In genomic region chr16:96371117-96371516, GRCm38 (mm10) we compare ENCODE assay signal across 29 mouse cellular contexts.
DNase-seq lines count a peak whose midpoint lies in the region; ATAC-seq lines count a peak whose summit lies in the region.
"Had no signal": no experiment of that assay in that cellular context is flagged by ENCODE, and none has a peak within 500 bp of the region (broad histone marks: within the 10 kb centered on the region; RNA-seq: fewer than 3 reads in every experiment).

No protein-coding gene starts in this region.

- peak overlapping the region; percentile 19 for H3K27ac ChIP-seq in kidney, embryonic 16.5 days (ENCODE audit: low read length)
- H3K27ac ChIP-seq in intestine, embryonic 15.5 days = no peak overlapping the region
- H3K27ac ChIP-seq in intestine, embryonic 16.5 days (ENCODE audit: low read length) = no peak overlapping the region
- no peak overlapping the region for H3K27ac ChIP-seq in liver, embryonic 16.5 days (ENCODE audit: low read length)
- H3K27ac ChIP-seq in forebrain, embryonic 10.5 days = no peak overlapping the region
- H3K27ac ChIP-seq: embryonic facial prominence, embryonic 10.5 days; embryonic facial prominence, embryonic 15.5 days; forebrain, embryonic 15.5 days; hindbrain, embryonic 13.5 days; left cerebral cortex, adult 2 months; limb, embryonic 12.5 days; midbrain, embryonic 12.5 days; neural tube, embryonic 12.5 days had no signal

- no peak for DNase-seq in kidney, adult 18-20 months
- no peak for DNase-seq in cerebellum, adult 11 months
- DNase-seq in forebrain, embryonic 10.5 days (ENCODE audit: extremely low spot score, low spot score) = no peak
- DNase-seq: adrenal gland, postnatal 25 days; B cell, adult 2 months; cerebellum, adult 18-20 months; cerebellum, postnatal 10 days; gastrocnemius, postnatal 25 days; heart, adult 18-20 months; heart, postnatal 4 days; kidney, postnatal 10 days; lung, adult 18-20 months; lung, postnatal 4 days; right cerebral cortex, postnatal 4 days had no signal

- 60% methylated on average over 3 of the region's 3 CpGs for WGBS in kidney, embryonic 16.5 days
- 67% methylated on average over 3 of the region's 3 CpGs for WGBS in intestine, embryonic 15.5 days
- 72% methylated on average over 3 of the region's 3 CpGs for WGBS in intestine, embryonic 16.5 days
- WGBS in liver, embryonic 16.5 days (ENCODE audit: insufficient replicate concordance) = 59% methylated on average over 3 of the region's 3 CpGs
- WGBS in forebrain, embryonic 10.5 days = 86% methylated on average over 3 of the region's 3 CpGs

- H3K4me3 ChIP-seq in kidney, embryonic 16.5 days (ENCODE audit: low read length) = no peak overlapping the region
- no peak overlapping the region for H3K4me3 ChIP-seq in intestine, embryonic 15.5 days (replicated peaks)
- no peak overlapping the region for H3K4me3 ChIP-seq in intestine, embryonic 16.5 days (ENCODE audit: low read length)
- no peak overlapping the region for H3K4me3 ChIP-seq in liver, embryonic 16.5 days (ENCODE audit: low read depth, low read length)
- H3K4me3 ChIP-seq in forebrain, embryonic 10.5 days = no peak overlapping the region
- H3K4me3 ChIP-seq: embryonic facial prominence, embryonic 10.5 days; embryonic facial prominence, embryonic 15.5 days; forebrain, embryonic 15.5 days; heart, embryonic 12.5 days; hindbrain, embryonic 13.5 days; left cerebral cortex, adult 2 months; limb, embryonic 12.5 days; megakaryocyte, embryonic 14.5 days; midbrain, embryonic 12.5 days; myocyte; neural tube, embryonic 12.5 days had no signal

- no peak overlapping the region for H3K4me2 ChIP-seq in kidney, embryonic 16.5 days (replicated peaks; ENCODE audit: low read depth, low read length)
- no peak overlapping the region for H3K4me2 ChIP-seq in intestine, embryonic 15.5 days (replicated peaks)
- no peak overlapping the region for H3K4me2 ChIP-seq in intestine, embryonic 16.5 days (ENCODE audit: low read depth, low read length)
- H3K4me2 ChIP-seq in liver, embryonic 16.5 days (ENCODE audit: low read depth, low read length) = no peak overlapping the region
- H3K4me2 ChIP-seq: embryonic facial prominence, embryonic 15.5 days; forebrain, embryonic 15.5 days; heart, embryonic 12.5 days; hindbrain, embryonic 13.5 days; limb, embryonic 12.5 days; midbrain, embryonic 12.5 days; neural tube, embryonic 12.5 days had no signal

- H3K9me3 ChIP-seq in kidney, embryonic 16.5 days (ENCODE audit: low read length) = peaks cover 4% of the 10 kb centered on the region; the same call in 1 of the 2 replicates
- no peaks in the 10 kb centered on the region for H3K9me3 ChIP-seq in intestine, embryonic 15.5 days
- H3K9me3 ChIP-seq in intestine, embryonic 16.5 days (ENCODE audit: control insufficient read depth, low read length) = no peaks in the 10 kb centered on the region
- no peaks in the 10 kb centered on the region for H3K9me3 ChIP-seq in liver, embryonic 16.5 days (replicated peaks; ENCODE audit: control insufficient read depth, low read length)
- H3K9me3 ChIP-seq in forebrain, embryonic 10.5 days = no peaks in the 10 kb centered on the region
- H3K9me3 ChIP-seq: embryonic facial prominence, embryonic 10.5 days; embryonic facial prominence, embryonic 15.5 days; forebrain, embryonic 15.5 days; hindbrain, embryonic 13.5 days; limb, embryonic 12.5 days; megakaryocyte, embryonic 14.5 days; midbrain, embryonic 12.5 days; neural tube, embryonic 12.5 days had no signal

- 0 out of 2 replicates have a peak overlapping the region, but pooled peaks have one; percentile 8 for H3K9ac ChIP-seq in kidney, embryonic 16.5 days (replicated peaks; ENCODE audit: low read length)
- H3K9ac ChIP-seq in intestine, embryonic 15.5 days = no peak overlapping the region
- H3K9ac ChIP-seq in intestine, embryonic 16.5 days (ENCODE audit: low read depth, low read length) = no peak overlapping the region
- H3K9ac ChIP-seq in liver, embryonic 16.5 days (ENCODE audit: low read depth, low read length) = no peak overlapping the region
- H3K9ac ChIP-seq: embryonic facial prominence, embryonic 15.5 days; forebrain, embryonic 15.5 days; heart, embryonic 12.5 days; hindbrain, embryonic 13.5 days; limb, embryonic 12.5 days; midbrain, embryonic 12.5 days; neural tube, embryonic 12.5 days had no signal

- ATAC-seq in kidney, embryonic 16.5 days (ENCODE audit: low FRiP score, low TSS enrichment) = peak; percentile 77; the same call in 1 of the 2 replicates
- ATAC-seq in intestine, embryonic 15.5 days = peak; percentile 65
- peak; percentile 63 for ATAC-seq in intestine, embryonic 16.5 days
- ATAC-seq in liver, embryonic 16.5 days (ENCODE audit: low read depth) = peak; percentile 41; the same call in 1 of the 2 replicates
- ATAC-seq: forebrain, embryonic 15.5 days had no signal

- H3K27me3 ChIP-seq in kidney, embryonic 16.5 days (ENCODE audit: insufficient read depth, low read length) = no peaks in the 10 kb centered on the region
- no peaks in the 10 kb centered on the region for H3K27me3 ChIP-seq in intestine, embryonic 15.5 days (replicated peaks)
- H3K27me3 ChIP-seq in intestine, embryonic 16.5 days (replicated peaks; ENCODE audit: control insufficient read depth, insufficient read depth, low read length) = no peaks in the 10 kb centered on the region
- H3K27me3 ChIP-seq in liver, embryonic 16.5 days (ENCODE audit: control insufficient read depth, insufficient read depth, low read depth, low read length) = no peaks in the 10 kb centered on the region
- no peaks in the 10 kb centered on the region for H3K27me3 ChIP-seq in forebrain, embryonic 10.5 days (ENCODE audit: poor library complexity, severe bottlenecking)
- H3K27me3 ChIP-seq: embryonic facial prominence, embryonic 15.5 days; forebrain, embryonic 15.5 days; heart, embryonic 12.5 days; hindbrain, embryonic 13.5 days; limb, embryonic 12.5 days; midbrain, embryonic 12.5 days; neural tube, embryonic 12.5 days had no signal

- H3K36me3 ChIP-seq in kidney, embryonic 16.5 days (ENCODE audit: insufficient read depth, low read length) = peaks cover 3% of the 10 kb centered on the region; the same call in 1 of the 2 replicates
- H3K36me3 ChIP-seq in intestine, embryonic 15.5 days = no peaks in the 10 kb centered on the region
- no peaks in the 10 kb centered on the region for H3K36me3 ChIP-seq in intestine, embryonic 16.5 days (ENCODE audit: control insufficient read depth, insufficient read depth, low read length)
- H3K36me3 ChIP-seq in liver, embryonic 16.5 days (ENCODE audit: control insufficient read depth, insufficient read depth) = no peaks in the 10 kb centered on the region
- no peaks in the 10 kb centered on the region for H3K36me3 ChIP-seq in forebrain, embryonic 10.5 days (replicated peaks)
- H3K36me3 ChIP-seq: embryonic facial prominence, embryonic 10.5 days; embryonic facial prominence, embryonic 15.5 days; forebrain, embryonic 15.5 days; heart, embryonic 12.5 days; hindbrain, embryonic 13.5 days; limb, embryonic 12.5 days; midbrain, embryonic 12.5 days; neural tube, embryonic 12.5 days had no signal

- peaks cover 19% of the 10 kb centered on the region for H3K4me1 ChIP-seq in kidney, embryonic 16.5 days (ENCODE audit: insufficient read depth, low read length)
- H3K4me1 ChIP-seq in intestine, embryonic 15.5 days (replicated peaks) = 0 out of 2 replicates have a peak, but pooled peaks cover 2% of the 10 kb centered on the region
- peaks cover 15% of the 10 kb centered on the region for H3K4me1 ChIP-seq in intestine, embryonic 16.5 days (ENCODE audit: control insufficient read depth, insufficient read depth, low read length)
- peaks cover 3% of the 10 kb centered on the region for H3K4me1 ChIP-seq in liver, embryonic 16.5 days (ENCODE audit: control insufficient read depth, low read depth, low read length)
- H3K4me1 ChIP-seq in forebrain, embryonic 10.5 days = no peaks in the 10 kb centered on the region
- H3K4me1 ChIP-seq: embryonic facial prominence, embryonic 15.5 days; forebrain, embryonic 15.5 days; hindbrain, embryonic 13.5 days; limb, embryonic 12.5 days; midbrain, embryonic 12.5 days; neural tube, embryonic 12.5 days had no signal
